Mouse (Mus musculus): Measurements from ENCODE around the gene Rusc2.

Rusc2 gene

GRCm38 (mm10) chr4:43442044-43442443, 60.3 kb downstream of the Rusc2 start:
- in situ Hi-C loops (cut with MboI, MseI) = loop anchor here (5.0 to 10.0 kb wide), 2 partner anchors 40 to 397 kb away; partner anchors contain the start of genes Fam214b and Sit1

DNA sequence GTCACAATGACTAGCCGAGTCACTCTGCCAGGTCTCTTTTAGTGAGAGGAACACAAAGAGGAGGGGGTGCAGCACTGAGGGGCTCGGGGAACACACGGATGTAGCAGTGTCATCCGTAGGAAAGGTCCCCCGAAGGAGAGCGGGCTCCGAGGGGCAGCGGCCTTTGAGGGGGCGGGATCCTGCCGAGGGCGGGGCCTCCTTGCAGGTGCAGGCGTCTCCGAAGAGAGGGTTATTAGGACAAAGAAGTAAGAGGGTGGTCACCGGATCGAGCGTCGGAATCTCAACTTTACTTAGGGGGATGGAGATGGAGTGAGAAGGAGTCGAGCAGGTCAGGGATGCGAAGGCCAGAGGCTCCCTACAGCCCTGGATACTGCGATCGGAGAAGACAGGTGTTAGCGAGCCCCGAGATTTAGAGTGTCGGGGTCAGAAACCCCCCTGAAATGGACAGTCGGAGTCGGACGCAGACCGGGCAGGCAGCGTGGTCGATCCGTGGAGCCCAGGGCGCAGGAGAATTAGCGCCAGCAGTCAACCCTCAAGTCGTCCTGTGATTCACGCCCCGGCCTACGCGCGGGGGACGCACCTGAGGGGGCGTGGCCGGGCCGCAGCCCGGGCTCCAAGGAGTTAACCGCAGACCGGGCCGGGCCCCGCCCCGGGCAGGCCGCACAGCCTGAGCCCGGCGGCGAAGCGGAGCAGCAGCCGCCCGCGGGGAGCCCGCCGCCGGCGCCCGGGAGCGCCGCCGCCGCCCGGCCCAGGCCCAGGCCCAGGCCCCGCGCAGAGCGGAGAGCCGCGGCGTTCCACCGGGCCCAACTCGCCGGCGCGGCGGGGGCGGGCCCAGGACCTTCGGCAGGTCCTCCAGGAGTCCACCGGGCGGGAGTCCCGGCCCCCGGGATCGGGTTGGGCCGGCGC, 60.9 kb downstream of the Rusc2 start:
- in situ Hi-C loops (cut with MboI, MseI) = loop anchor here (5.0 to 10.0 kb wide), 2 partner anchors 40 to 398 kb away; partner anchors contain the start of genes Fam214b and Sit1

GRCm38 (mm10) chr4:43443511-43443910, 61.7 kb downstream of the Rusc2 start:
- in situ Hi-C loops (cut with MboI, MseI) = loop anchor here (5.0 to 10.0 kb wide), 2 partner anchors 39 to 399 kb away; partner anchors contain the start of genes Fam214b and Sit1

DNA sequence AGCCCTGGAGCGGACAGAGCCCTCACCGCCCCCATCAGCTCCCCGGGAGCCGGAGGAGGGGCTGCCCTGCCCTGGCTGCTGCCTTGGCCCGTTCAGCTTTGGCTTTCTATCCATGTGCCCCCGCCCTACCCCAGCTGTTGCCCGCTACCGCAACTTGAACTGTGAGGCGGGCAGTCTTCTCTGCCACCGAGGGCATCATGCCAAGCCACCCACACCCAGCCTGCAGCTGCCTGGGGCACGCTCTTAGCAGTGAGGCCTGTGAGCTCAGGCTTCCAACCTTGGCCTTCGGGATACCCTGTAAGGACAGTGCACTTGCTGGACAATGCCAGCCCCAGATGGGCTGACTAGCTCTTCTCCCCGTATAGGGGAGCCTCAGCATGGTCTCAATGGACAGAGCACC, 65.5 kb downstream of the Rusc2 start:
- in situ Hi-C loops (cut with MboI, MseI) = loop anchor here (10.0 kb wide), 1 partner anchor 402 kb away; the partner anchor contains the start of gene Fam214b

GRCm38 (mm10) chr4:43448554-43448953, 66.8 kb downstream of the Rusc2 start:
- in situ Hi-C loops (cut with MboI, MseI) = loop anchor here (10.0 kb wide), 1 partner anchor 404 kb away; the partner anchor contains the start of gene Fam214b

DNA sequence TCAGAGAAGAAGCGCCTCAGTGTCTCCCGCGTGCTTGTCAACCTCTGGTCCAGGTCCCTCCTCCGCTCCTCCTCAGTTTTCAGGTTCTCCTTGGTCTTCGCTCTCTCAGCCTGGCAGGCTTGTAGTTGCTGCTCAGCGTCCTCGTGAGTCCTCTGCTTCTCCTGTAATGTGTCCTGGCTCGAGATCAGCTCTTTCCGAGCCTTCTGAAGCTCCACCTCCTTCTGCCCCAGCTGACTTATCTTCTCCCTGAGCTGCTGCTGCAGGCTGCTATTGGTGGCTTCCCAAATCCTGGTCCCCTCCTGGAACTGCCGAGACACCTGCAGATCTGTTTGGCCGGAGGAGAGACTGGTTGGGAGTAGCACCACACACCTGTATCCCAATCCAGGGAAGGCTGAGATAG, 70.5 kb downstream of the Rusc2 start:
- in situ Hi-C loops (cut with MboI, MseI) = no loop called here

- in situ Hi-C loops (cut with MboI, MseI) = no loop called here
Measured at GRCm38 (mm10) chr4:43453413-43453812, 71.6 kb downstream of the Rusc2 start.

GRCm38 (mm10) chr4:43454041-43454836, 72.5 kb downstream of the Rusc2 start, which contains the start of gene Cd72:
Gene Cd72, minus strand, starts transcription at chr4:43454628.
- in situ Hi-C loops (cut with MboI, MseI) = no loop called here

GRCm38 (mm10) chr4:43456470-43456869, 74.7 kb downstream of the Rusc2 start:
- in situ Hi-C loops (cut with MboI, MseI) = no loop called here

DNA sequence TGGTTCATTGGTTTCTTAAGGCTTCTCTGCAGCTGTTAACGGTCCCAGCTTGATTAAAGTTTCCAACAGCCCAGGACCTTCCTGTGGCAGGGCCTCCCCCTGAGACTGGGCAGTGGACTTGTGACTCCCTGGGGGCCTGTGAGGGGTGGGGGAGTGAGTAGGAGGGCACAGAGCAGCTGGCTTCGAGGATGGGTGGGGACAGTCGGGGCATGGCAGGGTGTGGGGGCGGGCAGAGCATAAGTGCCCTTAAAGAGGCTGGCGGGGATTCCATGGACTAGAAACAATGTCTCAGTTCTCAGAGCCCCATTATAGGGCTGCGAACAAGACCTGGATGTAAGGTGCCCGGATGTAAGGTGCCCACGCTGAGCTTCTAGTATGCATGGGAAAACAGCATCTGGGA, 75.3 kb downstream of the Rusc2 start:
- in situ Hi-C loops (cut with MboI, MseI) = no loop called here

DNA sequence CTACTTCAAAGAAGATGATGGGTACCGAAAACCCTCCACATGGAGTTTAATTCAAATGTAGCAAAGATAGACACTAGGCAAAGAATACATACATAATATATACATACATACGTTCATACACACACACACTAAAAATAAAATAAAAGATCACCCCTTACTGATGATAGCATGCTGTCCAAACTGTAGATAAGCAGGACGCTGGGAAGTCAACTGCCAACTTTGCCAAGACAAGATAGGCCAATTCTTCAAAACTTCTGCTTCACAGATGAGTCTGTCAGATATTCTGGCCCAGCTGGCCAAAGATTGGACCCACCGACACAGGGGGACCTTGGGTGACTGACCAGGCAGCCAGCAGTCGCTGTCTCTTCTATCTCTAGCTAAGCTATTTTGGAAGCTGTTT, 81.3 kb downstream of the Rusc2 start:
- in situ Hi-C loops (cut with MboI, MseI) = no loop called here

- in situ Hi-C loops (cut with MboI, MseI) = no loop called here
Measured at GRCm38 (mm10) chr4:43465935-43466334, 84.2 kb downstream of the Rusc2 start.

GRCm38 (mm10) chr4:43466872-43467271, 85.1 kb downstream of the Rusc2 start:
- in situ Hi-C loops (cut with MboI, MseI) = no loop called here

DNA sequence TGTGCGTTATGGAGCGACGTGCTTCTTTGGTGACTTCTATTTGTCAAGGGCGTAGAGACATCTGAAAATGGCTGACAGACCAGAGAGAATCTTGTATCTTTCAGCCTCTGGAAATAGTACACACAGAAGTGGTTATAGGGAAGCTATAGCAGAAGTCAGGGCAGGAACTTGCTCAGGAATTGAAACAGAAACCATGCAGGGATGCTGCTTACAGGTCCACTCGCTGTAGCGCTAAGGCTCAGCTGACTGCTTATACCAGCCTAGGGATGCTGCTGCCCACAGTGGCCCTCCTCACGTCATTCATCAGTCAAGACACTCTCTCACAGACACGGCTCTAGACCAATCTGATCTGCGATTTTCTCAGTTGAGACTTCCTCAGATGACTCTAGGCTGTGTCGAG, 88.5 kb downstream of the Rusc2 start:
- in situ Hi-C loops (cut with MboI, MseI) = no loop called here

- in situ Hi-C loops (cut with MboI, MseI) = no loop called here
Measured at GRCm38 (mm10) chr4:43473636-43474035, 91.9 kb downstream of the Rusc2 start.

DNA sequence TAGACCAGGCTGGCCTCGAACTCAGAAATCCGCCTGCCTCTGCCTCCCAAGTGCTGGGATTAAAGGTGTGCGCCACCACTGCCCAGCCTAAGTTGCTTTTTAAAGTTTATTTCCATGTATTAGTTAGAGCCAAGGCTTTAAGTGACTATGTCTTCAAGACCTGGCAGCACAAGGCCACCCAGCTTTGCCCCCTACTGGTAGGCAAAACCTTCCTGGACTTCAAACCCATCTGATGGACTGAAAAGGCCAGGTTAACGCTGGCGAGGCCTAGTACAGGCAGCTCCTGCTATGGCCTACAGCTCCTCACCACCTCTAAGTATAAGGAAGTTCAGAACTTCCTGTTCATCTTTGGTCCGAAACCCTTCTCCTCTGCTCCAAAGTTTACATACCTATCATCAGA, 94.8 kb downstream of the Rusc2 start:
- in situ Hi-C loops (cut with MboI, MseI) = no loop called here
